Mouse (Mus musculus): ENCODE results near the gene Tjp3. TPM values are rescaled to one million over a fixed set of nuclear protein-coding genes. Genes with fewer than 3 reads are reported as not detected.

Tjp3 gene
- total RNA-seq (2021) = under 1 TPM; 0.14 to 0.36 TPM
- long read RNA-seq, experiment 1, partial matches to known transcripts = 0 of 1 reads
- long read RNA-seq, experiment 1, other reads (novel, unspliced or antisense) = 1 of 1 reads
- long read RNA-seq, experiment 2 = 0 reads

DNA sequence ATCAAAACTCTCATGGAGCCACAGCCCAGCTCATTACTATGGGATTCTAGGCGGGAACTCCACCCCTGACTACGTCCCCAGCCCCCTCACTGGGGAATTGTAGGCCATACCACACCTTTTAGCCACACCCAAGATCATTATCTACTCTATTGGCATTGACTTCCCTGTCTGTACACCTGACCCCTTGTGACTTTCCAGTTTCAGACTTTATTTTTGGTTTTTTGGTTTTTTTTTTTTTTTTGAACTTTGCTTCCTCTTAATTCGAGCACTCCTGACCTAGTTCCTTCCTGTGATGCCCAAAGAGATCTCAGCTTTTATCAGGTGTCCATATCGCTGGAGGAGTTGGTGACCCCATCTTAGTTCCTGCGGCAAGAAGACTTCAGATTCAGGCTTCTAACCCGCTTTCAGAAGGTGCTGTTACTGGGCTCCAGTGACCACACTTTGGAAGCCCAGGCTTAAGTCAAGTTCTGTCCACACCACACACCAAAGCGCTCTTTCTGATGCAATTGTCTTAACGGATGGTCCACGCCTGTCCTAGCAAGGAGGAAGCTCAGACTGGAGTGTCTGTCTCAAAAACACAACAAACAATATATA is at the start of gene Tjp3:
Gene Tjp3 (minus strand): TSS at position 71 of the 594 bp plus-strand sequence.
- no peak for DNase-seq

DNA sequence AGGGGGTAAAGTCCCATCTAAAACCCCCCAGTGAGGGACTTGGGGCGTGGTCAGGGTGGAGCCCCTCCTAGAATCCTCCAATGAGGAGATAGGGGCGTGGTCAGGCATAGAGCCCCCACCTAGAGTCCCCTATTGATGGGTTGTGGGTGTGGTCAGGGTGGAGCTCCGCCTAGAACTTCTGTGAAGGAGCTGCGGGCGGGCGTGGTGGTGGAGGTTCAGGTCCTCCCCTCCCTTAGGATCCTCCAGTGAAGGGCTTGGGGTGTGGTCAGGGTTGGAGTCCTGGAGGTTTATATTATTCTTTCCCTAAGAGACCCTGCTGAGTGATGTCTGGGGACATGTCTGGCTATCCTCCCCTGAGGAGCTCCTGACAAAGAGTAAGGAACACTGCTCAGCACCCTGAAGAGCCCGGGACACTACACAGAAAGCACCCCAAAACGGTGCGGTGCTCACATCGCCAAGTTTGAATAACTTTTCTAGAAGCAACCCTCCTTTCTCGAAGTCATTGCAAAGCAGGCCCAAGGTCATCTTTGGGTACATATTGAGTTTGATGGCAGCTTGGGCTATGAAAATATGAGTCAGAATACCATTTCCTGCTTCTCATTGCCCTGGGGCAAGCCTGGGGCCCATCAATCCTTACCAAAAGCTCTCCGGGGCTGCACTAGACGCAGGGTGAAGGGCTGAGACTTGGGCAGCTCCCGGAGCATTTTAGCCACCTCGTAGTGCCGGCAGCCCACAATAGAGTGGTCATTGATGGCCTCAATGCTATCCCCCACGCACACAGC is 49.4 kb upstream of the Tjp3 start:
- no peak for DNase-seq

DNA sequence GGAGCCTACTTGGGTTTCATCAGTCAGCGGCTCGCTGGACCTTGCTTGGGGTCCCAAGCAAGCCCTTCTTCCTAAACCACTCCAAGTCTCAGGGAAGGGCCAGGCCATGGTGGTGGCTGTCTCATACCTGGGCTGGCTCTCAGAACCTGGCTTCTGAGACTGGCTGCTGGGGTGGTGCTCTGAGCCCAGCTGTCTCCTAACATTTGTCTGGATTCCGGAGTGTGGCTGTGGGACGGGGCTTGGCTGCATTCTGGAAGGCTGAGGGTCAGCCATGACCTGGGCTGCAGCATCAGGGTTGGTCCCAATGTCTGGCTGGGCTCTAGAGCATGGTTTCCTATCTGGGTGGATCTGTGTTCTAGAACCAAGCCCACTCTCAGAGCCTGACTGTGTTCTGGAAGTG is 45.2 kb upstream of the Tjp3 start:
- no peak for DNase-seq

DNA sequence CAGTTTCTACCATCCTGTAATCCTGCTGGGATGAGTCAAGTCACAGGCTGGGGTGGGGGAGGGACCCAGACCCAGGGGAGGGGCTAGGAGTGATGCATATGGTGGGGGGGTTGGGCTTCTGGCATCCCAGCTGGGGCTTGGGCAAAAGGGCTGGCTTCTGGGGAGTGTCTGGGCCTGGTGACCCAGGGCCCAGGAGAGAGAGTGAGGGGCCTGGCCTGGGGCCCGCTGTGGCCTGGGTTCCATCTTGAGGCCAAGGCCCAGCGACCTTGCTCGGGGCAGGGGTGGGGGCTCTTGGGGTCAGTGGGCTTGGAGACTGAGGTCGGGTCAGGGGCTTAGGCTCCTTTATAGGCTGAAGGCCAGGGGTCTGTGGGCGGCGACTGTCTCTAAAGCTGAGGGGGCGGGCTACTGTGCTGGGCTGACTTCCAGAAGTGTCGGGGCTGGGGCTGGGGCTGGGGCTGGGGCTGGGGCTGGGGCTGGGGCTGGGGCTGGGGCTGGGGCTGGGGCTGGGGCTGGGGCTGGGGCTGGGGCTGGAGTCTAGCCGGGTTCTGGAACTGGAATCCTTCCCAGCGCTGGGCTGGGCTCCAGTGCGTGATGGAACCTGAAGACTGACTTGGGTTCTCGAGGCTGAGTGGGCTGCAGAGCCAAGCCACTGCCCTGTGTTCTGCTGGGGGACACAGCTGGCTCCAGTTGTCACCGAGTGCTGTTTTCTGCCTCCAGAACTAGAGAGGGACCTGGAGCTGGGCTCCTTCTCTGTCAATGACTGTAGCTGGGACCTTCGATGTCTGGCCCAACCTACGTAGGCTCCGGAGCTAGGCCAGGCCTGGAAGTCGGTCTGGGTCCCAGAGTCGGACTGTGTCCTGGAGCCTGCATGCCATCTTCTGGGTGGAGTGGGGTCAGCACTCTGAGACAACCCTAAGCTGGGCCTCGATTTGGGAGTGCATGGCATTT is 44.3 kb upstream of the Tjp3 start:
- DNase-seq = peak; percentile 59

DNA sequence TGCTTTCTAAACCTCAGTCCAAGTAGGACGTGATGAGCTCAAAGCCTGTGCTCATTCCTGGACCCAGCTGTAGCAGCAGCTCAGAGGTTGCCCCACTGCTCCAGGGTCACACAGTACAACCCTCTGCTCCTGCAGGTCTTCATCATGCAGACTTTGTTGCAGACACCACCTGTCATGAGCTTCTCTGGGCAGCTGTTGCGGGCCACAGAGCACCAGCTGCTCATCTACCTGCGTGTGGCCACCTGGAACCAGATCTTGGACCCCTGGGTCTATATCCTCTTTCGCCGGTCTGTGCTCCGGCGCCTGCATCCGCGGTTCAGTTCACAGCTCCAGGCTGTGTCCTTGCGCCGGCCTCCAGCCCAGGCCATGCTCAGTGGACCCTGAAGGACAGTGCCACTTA is 42.9 kb upstream of the Tjp3 start:
- DNase-seq = no peak

DNA sequence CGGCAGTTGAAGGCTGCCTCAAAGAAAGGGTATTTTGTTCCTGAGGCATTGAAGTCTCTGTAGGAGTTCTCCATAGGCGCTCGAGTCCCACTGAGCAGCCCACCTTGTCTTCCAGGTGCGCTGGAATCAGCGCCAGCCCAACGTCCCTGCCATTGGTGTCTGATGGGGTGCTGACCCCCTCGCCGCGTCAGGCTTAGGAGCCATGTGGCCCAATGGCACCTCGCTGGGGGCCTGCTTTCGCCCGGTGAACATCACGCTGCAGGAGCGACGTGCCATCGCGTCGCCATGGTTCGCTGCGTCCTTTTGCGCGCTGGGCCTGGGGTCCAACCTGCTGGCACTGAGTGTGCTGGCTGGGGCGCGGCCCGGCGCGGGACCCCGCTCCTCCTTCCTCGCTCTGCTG is 40.9 kb upstream of the Tjp3 start:
- DNase-seq = no peak

DNA sequence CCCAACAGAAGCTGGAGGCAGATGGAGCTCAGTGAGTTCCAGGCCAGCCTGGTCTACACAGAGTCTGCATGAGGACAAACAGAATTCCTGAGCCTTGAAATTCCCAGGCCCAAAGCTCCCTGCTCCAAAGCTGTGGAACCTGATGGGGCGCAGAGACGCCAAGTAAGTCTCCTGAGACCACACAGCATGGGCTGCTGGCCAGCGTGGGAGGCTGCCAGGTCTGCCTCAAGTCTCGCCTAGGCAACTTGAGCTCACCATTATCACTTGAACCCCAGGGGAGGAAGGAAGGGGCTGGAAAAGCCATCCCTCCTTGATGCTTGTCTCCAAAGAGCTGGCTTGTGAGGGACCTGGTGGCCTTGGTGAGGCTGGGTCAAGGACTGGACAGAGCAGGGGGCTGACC is 38.6 kb upstream of the Tjp3 start:
- no peak for DNase-seq

DNA sequence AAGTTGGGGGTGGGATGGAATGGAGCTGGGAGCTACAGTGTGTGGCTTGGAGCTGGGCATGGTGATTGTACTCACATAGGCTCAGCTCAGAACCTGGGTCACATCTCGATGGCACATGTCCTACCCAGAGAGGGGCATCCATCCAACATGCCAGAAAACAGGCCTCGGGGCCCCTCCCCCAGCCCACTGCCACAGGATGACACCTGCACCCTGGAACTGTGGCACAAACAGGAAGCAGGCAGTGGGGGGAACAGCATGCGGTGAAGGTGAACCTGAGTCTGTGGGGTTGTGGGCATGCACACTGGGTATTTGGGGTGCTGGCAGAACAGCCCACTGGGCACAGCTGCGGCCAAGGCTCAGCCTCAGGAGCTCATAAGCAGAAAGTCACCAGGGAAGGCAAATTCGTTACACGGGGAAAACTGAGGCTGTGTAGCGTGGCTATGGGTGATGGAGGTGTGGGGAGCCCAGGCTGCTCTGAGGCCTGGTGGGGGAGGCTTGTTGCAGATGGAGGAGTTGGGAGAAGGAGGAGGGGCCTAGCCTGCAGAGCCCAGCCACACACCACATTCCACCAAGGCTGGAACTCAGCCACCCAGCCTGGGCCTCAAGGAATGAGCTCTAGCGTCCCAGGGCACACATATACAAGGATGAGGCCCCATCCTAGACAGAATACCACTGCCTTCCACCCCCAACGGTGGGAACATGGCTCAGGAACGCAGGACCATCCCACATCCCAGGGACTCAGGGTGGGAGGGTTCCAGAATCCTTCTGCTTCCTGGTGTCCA is 38.0 kb upstream of the Tjp3 start:
- DNase-seq = peak; percentile 55

DNA sequence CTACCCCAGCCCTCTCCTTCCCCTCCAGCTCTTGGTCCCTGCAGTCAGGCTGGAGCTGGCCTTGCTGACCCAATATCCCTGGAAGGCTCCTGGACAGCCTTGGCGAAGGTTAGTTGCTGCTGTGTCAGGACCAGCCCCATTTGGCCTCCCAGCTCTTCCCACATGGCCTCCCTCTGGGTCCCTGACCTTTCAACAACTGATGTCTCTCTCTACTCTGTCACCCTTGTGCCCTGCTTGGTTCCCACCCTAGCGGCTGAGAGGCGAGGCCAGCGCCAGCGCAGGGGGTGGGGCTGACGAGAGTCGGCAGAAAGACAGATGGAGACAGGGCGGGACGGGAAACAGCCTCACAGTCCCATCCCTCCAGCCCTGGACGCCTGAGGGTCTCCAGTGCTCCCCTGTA is 37.0 kb upstream of the Tjp3 start, which contains the start of gene Tbxa2r:
Gene Tbxa2r (plus strand): TSS at position 346 of the 400 bp plus-strand sequence.
- DNase-seq = peak; percentile 58

DNA sequence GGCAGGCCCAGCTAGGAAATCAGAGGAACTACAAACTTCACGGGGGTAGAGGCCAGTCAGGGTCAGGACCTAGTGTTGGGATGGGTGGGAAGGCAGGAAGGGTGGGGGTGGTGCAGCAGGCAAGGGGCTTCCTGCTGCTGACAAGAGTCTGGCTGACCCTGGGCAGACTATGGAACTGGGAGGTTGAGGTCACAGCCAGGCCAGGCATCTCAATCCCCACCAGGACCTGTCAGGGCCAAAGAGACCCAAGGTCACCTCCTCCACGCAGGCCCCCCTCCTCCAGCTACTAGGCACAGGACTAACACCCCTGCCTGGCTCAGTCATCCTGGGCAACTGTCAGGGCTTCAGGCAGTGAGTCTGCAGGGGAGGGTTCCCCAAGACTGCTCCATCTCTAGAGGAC is 36.6 kb upstream of the Tjp3 start:
- no peak for DNase-seq

DNA sequence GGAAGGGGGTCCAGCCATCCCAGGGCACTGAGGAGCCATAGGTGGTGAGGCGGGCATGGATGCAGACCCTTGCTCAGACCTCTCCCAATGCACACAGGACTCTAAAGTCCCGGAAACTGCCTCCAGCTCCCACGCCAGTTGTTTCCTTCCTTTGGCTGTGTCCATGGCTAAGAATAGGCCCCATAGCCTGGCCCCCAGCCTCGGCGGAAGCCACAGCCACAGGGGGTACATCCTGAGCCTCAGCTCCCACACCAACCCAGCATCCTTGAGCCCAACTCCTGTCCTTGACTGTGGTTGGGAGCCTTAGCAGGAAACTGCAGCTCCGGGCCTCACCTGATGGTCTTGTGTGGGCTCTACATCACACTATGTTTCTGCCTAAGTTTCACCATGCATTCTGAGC is 35.5 kb upstream of the Tjp3 start:
- no peak for DNase-seq

DNA sequence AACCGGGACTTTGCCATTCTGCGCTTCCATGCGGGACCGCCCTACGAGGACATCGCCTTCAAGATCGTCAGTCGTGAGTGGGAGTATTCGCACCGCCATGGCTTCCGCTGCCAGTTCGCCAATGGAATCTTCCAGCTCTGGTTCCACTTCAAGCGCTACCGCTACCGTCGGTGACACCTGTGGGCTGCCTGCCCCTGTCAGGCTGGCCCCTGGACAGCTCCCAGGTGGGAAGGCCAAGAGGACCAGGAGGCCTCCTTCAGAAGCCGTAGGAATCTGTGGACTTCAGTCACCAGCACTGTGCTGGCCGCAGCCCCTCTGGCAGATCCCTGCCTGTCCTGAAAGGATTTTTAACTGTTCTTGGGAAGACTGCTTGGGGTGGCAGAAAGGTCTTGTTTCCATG is 34.4 kb upstream of the Tjp3 start:
- no peak for DNase-seq

DNA sequence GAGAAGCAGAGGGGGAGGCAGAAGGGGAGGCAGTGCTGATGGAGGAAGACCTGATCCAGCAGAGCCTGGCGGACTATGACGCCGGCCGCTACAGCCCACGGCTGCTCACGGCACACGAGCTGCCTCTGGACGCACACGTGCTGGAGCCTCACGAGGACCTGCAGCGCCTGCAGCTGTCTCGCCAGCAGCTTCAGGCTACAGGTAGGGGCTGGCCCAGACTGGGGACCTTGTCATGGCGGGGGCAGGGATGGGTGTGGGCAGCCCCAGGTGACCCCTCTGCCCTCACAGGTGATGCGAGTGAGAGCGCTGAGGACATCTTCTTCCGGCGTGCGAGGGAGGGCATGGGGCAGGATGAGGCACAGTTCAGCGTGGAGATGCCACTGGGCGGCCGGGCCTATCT is 33.8 kb upstream of the Tjp3 start:
- DNase-seq = no peak

DNA sequence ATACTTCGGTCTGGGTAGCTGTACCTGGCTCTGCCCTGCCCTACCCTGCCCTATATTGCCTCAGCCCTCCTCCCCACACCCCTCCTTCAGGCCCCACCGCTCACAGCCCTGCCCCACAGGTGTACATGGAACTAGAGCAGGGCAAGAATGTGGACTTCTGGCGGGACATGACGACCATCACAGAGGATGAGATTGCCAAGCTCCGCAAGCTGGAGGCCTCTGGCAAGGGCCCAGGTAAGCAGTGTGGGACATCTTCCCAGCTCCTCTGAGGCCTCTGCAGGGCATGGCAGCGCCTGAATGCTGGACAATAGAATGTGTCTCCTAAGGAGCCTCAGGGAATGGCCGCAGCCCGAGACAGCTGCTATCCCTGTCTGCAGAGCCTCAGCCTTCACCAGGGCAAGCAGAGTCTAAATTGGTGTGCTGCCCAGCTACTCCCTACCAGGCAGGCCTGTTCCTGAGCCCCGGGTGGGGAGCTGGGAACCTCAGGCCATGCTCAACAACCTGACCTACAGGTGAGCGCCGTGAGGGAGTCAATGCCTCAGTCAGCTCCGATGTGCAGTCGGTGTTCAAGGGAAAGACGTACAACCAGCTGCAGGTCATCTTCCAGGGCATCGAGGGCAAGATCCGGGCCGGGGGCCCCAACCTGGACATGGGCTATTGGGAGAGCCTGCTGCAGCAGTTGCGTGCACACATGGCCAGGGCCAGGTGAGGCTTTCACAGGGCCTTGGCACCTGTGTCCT is 32.6 kb upstream of the Tjp3 start:
- DNase-seq = no peak

DNA sequence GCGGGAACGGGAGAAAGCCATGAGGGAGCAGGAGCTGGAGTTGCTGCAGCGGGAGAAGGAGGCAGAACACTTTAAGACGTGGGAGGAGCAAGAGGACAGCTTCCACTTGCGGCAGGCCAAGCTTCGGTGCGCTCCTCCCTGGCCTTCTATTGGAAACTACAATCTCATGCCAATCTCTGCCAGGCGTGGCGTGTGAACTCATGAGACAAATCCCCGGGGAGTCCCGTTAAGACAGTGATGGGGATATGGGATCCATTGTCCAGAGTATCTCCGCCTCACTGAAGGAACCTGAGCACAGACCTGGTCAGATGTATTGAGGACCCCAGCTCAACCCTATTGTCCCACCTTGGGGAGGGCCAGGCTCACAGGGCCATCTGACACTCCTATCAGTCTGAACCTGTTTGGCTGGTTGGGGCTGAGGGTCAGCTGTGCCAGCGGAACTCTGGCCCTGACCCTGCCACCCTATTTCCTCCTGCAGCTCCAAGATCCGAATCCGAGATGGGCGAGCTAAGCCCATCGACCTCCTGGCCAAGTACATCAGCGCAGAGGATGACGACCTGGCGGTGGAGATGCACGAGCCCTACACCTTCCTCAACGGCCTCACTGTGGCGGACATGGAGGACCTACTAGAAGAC is 31.9 kb upstream of the Tjp3 start:
- no peak for DNase-seq

DNA sequence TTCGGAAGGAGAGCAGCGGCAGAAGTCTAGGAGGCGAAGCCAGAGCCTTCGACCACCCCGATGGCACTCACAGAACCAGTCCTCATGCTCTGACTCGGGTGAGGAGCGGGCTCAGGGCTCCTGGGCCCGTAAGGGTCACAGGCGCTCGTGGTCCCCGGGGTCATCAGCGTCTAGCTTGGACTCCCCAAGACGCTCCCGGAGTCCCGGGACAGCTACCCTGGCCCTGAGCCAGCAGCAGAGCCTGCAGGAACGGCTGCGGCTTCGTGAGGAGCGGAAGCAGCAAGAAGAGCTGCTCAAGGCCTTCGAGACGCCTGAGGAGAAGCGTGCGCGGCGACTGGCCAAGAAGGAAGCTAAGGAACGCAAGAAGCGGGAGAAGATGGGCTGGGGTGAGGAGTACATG is 31.1 kb upstream of the Tjp3 start:
- no peak for DNase-seq

DNA sequence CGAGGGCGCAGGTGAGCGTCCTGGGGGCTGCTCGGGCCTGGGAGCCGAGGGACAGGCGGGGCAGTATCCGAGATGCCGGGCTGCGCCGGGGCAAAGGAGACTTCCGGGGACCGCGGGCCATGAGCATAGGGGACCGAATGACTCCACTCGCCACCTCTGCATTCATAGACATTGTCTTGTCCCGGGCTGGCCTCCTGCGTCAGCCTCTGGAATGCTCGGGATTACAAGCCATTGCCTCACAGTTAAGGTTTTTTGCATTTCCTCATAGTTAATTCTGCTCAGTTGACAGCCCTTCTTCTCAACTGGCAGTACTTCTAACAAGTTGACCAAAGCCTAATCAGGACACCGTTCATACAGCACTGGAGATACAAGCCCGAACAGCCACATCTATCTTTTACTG is 30.1 kb upstream of the Tjp3 start:
- DNase-seq = no peak

DNA sequence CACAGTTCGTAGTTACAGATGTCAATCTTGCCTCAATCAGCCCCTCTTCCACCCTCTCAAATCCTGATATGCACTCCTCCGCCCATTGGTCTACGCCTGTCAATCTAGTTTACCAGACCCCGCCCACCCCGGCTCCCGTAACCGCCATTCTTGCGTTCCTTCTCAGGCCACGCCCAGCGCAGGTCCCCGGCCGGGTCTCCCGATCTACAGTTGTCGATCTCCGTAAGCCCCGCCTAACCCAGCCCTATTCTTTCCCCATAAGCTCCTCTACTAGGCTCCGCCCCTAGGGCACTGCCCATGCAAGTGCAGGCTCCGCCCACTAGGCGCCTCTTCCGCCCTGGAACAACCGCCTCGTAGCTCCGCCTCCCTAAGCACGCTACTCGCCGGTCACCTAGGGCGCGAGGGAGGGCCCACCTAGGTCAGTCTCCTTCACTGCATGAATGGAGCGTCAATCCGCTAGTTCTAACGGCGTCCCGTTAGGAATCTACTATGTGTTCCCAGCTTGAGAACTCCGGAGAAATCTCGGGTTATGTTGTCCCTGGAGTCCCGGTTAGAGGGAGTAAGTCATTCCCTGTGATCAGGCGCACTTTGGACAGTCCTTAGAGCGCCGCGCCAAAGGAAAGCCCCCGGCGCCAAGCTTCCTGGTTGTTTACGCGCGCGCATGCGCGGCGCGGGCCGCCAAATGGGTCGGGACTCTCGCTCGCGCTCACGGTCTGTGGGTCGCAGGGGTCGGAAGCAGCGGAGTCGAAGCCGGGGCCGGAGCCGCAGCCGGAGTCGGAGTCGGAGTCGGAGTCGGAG is 29.4 kb upstream of the Tjp3 start, which contains the start of gene Cactin:
Gene Cactin (plus strand): TSS at position 554 of the 798 bp plus-strand sequence.
- peak; percentile 97 for DNase-seq

DNA sequence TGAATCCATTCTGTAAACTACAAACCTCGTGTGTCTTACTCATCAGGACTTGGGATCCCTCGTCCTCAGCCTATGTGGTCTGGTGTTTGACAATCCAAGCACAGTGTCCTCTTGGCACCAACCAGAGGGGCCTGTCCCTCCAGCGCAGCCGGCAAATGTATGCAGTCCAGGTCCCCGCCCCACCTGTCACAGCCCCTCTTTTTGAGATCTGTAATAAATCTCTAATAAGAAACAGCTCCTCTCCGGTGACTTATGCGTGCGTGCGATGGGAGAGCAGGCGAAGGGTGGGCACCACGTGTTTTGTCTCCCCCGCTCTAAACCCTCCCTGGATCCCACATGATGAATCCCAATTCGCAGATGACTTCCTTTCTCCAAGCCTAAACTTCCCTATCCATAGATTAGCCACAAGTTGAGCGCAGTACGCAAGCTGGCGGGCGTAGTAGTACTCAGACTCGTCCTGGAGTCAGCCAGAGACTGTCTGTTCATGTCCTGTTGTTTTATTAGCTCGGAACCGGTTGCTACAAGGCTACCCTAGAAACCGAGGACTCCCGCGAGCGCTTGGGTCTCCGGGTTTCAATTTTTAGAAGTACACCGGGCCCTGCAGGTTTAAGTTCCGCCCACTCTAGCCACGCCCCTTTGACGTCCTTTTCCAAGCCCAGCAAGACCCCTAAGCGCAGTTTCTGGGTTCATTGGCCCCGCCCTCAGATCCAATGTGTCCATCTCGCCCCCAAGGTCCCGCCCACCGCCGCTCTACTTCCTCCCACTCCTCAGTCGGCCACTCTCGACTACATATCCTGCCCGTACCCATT is 28.6 kb upstream of the Tjp3 start:
- DNase-seq = peak; percentile 90
